Mouse (Mus musculus) left cerebral cortex, postnatal 36 days (tissue): ENCODE data around the gene Usp12. TPM values are rescaled to one million over a fixed set of nuclear protein-coding genes. Genes with fewer than 3 reads are reported as not detected.
"Not testable (repeated sequence)": the region's sequence is repeated elsewhere in the genome, so short reads cannot be mapped to it uniquely, and the experiment has no call there.

Experiments
- DNase-seq, 2 experiments: peaks; one replicate each; pipeline ENCODE4 v3.0.0; 2021 to 2022; ENCODE audit warnings: low spot score in 2 of 2, mixed read lengths in 1 of 2
- intact Hi-C: fragments of 180-260 bp; cut with DNase I; formaldehyde crosslinking; loops from one replicate; pipeline ENCODE4 v1.15.1; 2025
- total RNA-seq, 2 experiments: library from RNA; stranded (reverse); gene quantifications; 2 replicates each; pipeline ENCODE4 v1.2.3; 2021

Gene Usp12
- total RNA-seq, 2 experiments from 2014 or later: 56.2 to 57.8 TPM

DNA sequence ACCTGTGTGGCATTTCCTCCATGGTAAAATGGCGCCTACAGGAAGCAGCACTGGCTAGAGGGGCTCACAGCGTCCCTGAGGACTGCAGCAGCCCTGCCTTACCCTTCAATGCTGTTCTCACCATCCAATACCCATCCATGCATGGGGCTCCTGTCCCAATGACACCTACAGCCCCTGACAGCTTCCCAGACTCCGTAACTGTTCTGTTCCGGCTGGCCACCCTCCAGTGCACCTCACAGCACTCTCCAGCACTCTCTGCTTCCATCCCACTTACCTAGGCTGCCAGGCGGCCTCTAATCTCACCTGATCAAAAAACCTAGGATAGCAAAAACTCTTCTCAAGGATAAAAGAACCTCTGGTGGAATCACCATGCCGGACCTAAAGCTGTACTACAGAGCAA lies 35.6 kb downstream of the Usp12 start:
- DNase-seq: no peak
- intact Hi-C loops: no loop called here

DNA sequence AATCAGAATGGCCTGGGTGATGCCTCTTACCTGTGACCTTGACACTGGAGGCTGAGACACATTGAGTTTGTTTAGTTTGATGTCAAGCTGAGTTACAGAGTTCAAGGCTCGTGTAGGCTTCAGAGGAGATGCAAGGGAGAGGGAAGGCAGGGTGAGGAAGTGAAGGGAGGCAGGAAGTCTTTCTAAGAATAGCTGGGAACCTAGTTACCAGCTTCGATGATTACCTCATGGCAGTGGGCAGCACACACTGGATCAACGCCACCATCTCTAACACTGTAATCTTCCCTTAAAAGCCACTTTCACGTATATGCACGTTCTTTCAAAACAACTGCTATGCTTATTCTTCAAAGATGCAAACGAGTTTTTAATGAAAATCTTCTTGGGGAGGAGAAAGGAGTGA lies 36.9 kb downstream of the Usp12 start:
- no peak for DNase-seq
- intact Hi-C loops: no loop called here

DNA sequence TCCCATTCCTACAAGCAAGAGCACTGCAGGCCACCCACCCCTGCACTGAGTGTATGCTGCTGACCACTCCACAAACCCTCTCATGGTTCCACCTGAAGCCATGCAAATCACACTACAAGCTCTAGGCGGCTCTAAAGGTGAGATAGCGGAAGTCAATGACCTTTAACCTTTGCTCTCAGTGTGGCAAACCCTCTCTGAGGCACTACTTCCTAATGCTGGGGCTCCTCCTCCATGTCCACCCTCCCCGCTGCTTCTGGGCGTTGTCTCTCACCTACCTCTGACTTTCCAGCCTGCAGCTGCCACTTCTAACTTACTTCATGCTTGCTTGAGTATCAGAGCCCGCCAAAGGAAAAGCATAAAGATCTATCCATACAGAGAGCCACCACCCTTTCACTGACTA lies 37.5 kb downstream of the Usp12 start:
- no peak for DNase-seq
- intact Hi-C loops: no loop called here

DNA sequence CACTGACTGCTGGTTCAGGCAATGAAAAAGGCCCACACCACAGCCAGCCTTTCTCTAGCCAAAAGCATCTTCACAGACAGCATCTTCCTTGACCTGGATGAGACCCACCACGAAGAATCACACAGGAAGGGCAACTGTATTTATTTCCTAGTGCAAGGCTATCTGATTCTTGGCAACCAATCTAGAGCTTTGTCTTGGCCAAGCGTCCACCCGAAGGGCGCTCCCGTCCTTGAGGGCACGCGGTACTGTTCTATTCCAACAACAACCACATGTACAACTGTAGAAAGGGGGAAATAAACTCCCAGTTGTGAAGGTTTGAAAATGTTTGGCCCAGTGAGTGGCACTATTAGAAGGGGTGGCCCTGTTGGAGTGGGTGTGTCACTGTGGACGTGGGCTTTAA lies 41.6 kb downstream of the Usp12 start:
- no peak for DNase-seq
- intact Hi-C loops: no loop called here

DNA sequence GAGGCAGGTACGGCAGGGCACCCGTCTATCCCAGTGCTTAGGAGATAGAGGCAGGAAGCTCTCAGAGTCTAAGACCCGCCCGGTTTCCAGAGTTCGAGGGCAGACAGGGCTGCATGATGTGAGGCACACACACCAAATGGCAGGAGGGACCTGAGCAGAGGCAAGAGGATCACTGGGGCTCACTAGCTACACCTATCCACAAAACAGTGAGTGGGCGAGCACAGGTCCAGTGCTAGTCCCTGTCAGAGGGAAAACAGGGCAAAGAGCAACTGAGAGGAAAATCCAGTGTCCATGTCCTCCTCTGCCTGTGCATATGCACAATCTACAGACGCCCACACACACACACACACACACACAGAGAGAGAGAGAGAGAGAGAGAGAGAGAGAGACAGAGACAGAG lies 43.8 kb downstream of the Usp12 start:
- intact Hi-C loops: no loop called here

DNA sequence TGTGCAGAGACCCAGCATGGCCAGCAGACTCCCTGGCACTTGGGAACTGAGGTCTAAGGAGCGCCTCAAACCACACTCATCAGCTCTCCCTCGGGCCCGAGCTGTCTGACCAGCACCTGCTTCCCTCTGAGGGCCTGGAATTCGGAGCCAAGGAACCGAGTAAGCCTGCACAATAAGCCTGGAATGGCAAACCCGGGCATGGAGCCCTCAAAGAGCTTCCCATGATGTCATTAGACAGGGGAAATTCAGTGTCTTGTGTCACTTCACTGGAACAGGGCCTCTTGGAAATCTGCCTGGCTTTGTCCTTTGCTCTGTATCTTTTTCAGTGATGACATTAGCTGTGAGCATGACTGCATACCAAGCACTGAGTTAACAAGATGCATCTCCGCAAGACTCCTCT lies 44.5 kb downstream of the Usp12 start:
- intact Hi-C loops: no loop called here
- no peak for DNase-seq

More for the DNA sequence above, 43.8 kb downstream of the Usp12 start:
- DNase-seq: no peak

DNA sequence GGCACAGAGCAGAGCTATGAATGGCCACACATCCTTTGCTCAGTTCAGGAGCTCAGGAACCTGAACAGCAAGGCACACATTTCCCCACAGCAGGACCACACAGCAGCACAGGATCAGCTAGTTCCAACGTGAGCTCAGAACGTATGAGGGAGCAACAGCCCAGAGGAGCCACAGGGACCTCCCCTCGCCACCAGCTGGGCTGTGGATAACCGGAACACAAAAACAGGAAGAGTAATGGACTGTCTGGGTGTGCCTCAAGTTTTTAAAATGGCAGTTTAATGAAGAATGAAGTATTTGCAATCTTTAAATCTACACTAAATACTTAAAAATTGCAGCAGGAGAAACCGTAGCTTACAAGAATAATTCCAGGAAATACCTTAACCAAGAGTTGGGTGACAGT lies 44.9 kb downstream of the Usp12 start:
- no peak for DNase-seq
- intact Hi-C loops: no loop called here

DNA sequence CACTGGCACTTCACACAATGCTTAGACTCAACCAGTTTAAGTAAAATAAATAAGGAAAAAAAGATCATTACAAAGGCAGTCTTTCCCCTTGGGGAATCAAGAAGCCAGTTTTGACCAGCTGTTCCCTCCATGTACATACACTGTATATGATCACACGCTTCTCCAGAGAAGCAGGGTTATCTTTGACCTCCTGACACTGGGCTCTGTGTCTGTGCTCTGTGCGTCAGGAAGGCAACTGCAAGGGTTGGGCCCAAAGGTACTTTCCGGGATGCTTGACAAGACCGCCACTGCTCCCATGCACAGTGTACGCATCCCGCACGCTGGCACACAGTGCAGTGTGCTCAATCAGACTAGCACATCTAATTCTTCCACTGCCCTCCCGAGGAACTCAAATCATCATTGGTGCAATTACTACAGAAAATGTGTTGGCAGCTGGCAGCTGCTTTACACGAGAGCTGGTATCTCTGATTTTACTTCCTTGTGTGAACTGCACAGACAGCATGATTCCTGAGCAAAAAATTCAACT lies 57.8 kb downstream of the Usp12 start:
- no peak for DNase-seq
- intact Hi-C loops: no loop called here

DNA sequence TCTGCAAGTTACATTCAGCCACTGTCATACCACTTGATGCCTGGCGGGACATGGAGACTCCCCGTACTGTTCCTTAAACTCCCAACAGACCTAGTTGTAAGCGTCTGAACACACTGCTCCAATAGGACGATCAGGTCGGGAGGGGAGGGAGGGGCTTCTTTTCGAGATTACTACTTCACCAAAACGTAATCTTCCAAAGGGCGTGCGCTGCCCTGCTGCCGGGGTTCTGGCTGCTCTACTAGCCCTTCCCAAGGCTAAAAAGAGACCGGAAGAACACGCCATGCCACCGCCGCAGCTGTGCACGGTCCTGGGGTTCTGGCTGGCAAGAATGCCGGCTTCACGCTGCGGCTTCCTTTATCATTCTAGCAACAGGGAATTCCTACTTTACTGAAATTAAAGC lies 58.5 kb downstream of the Usp12 start:
- intact Hi-C loops: no loop called here
- no peak for DNase-seq

DNA sequence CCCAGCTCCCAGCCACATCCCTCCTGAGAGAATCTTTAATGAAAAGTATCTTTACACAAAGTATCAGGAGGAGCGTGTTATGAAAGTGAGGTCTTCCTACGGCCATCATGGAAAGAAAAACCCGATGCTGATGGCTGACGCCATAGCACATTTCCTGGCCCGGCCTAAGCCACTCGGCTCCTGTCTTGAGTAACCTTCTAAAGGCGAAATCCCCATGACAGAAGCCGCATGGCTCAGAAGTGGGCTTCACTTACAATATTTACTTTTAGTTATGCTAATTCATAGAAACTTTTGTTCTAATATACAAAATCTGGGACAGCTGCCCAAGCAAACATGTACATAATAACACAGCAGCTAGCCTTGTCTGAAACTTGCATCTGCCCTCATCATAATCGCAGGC lies 59.8 kb downstream of the Usp12 start:
- DNase-seq, intact Hi-C loops: not testable (repeated sequence)

DNA sequence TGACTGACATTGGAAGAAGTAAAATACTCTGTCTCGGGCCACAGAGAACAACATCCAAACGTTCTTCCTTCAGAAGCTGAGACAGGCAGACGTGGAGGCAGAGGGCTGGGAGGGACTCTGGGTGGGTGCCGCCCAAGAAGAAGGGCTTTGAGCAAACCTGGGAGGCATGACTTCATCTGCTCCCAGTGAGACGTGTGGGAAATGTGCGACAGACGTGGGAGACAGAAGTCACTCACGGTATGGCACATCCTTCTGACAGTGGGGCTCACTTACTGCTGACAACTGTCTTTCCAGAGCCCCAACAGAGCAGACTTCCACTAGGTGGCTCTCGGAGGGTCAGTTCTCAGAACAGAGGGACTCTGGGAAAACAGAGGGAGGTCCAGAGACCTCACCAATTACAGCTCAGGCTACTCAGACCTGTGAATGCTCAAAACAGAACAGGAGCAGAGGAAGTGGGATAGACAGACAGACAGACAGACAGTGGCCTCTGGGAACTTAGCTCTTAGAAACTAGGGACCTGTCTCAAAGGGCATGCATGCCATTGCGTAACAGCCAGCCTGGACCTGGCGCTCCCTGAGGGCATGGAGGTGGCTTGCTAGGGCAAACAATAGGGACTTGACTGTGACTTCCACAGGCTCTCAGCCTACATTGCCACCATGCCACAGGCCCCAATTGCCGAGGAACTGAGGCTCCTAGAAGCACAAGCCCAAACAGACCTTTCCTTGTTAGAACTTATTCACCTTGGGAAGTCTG lies 60.7 kb downstream of the Usp12 start:
- no peak for DNase-seq
- intact Hi-C loops: no loop called here

DNA sequence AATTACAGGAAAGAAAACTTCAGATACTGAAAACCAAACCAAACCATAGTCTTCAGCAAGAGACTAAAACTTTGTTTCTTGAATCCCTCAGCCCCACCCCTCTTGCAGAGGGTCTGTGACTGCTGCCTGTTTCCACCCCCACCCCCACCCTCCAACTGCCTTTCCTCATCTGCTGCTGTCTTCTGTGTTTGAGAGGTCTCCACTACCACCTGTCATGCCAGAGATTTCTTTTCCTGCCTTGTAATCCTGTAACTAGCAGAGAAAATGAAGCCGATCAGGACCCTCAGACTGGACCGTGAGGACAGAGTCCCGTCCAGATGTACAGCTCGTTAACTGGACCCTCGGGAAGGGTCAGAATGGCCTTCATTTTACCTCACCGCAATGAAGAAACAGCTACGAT lies 61.4 kb downstream of the Usp12 start:
- no peak for DNase-seq
- intact Hi-C loops: no loop called here

DNA sequence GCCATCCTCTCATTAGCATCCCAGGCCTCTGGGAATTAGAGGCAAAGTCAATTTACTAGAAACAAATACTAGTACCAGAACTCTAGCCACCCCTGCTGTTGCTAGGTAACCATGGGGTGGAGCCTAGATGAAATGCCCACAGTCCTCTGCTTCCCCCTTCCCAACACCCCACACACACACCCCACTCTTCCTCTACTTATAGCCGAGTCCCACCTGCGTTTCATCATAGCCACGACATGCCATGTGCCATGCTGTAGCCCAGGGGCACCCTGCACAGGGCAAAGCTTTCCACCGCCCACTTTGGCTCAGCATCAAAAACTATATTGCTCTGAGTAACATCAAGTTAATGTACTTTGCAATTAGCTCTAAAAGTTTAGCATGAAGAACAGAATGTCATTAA lies 67.8 kb downstream of the Usp12 start:
- intact Hi-C loops: loop anchor here (5.0 kb wide), 1 partner anchor 65 kb away; no protein-coding TSS in a partner anchor
- DNase-seq: no peak

DNA sequence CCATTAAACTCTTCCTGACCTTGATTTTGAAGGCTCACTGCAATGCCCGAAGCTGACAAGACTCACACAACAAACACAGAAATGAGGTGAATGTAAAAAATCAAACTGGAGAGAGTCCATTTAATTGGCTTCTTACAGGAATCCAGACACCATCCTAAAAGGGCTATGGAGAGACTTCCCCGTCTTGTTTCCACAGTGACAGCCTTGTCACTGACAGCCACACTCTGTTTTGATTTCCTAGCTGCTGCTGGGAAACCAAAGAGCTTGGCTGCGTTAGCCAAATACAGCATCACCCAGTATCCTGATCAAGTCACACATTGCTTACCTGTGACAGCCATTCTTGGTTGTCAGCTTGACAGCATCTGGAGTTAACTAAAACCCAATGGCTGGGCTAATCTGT lies 69.8 kb downstream of the Usp12 start:
- intact Hi-C loops: loop anchor here (5.0 kb wide), 1 partner anchor 67 kb away; no protein-coding TSS in a partner anchor
- no peak for DNase-seq

DNA sequence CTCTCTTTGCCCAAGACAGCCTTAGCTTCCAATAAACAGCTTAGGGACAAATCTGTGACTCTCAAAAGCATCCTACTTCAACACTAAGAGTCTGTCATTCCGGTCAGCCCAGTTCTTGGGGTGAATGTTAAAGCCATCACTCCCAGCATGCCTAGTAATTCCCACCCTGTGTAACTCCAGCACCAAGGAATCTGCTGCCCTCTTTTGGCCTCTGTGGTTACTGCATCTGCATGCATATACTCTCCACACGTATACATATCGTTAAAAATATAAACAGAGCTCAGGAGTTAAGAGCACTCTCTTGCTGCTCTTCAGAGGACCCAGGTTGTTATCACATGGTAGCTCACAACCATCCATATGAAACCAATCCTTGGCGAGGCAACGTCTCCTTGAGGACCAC lies 71.4 kb downstream of the Usp12 start:
- no peak for DNase-seq
- intact Hi-C loops: no loop called here

DNA sequence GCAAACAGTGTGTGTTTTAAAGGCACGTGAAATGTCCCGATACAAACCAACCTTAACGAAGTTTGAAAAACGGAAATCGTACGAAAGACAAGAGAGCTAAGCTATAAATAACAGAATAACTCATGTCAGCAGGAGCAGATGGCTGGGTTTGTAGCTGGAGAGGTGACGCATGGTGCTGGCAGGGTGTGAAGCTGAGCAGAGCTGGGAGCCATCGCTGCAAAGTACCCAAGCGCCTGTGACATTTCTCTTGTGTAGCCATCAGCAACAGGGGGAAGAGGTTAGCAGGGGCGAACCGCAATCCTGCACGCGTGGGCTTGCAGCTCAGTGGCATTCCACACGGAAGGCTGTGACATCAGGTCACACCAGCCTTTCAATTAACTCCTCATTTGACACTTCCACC lies 72.6 kb downstream of the Usp12 start:
- no peak for DNase-seq
- intact Hi-C loops: no loop called here

DNA sequence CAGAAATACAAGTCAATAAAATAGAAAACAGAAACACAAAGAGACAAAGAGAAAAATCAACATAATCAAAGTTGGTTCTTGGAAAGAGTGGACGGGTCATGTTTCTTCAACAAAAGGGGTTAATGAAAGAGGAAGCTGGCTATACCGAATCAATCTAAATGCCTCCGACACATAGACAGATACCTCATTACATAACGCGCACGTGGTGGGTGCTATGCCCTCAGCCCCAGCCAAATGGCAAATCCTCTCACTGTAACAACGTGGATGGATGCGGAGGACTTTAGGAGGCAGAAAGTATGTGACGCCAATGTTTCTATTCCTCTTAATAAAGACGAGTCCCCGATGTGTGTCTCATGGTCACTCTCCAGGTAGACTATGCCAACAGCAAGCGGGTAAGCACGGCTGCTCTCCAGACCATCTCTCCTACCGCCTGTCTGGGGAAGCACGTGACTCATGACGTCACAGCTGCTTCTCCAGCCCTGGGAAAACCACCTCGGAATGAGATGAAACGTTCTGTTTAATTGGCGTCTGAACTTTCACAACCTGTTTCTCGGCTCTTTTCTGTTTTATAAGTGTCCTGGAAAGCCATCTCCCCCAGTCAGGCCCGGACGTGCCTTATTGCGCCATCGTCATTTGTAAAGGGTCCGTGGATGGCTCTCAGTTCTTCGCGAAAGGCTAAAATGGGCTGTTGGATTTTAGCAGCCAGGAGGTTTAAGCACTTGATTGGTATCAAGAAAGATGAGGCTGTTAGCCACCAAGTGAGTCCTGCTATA lies 75.0 kb downstream of the Usp12 start:
- DNase-seq: no peak
- intact Hi-C loops: no loop called here

DNA sequence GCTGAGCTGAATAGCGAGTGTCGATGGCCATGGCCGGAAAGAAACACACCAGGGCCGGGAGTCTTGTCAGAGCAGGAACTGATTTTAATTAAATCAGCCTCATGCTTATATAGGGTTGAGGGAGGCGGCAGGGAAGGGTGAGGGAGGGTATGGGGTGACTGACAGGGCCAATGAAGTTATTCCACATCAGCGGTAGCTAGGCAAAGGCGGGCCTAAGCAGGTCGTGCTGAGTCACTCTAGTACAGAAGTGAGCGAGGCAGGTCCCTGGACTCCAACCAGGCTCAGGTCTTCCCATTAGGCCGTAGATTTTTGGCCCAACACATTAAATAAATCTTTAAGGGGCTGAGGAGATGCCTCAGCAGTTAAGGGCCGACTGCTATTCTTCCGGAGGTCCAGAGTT lies 81.0 kb downstream of the Usp12 start:
- intact Hi-C loops: no loop called here
- no peak for DNase-seq

DNA sequence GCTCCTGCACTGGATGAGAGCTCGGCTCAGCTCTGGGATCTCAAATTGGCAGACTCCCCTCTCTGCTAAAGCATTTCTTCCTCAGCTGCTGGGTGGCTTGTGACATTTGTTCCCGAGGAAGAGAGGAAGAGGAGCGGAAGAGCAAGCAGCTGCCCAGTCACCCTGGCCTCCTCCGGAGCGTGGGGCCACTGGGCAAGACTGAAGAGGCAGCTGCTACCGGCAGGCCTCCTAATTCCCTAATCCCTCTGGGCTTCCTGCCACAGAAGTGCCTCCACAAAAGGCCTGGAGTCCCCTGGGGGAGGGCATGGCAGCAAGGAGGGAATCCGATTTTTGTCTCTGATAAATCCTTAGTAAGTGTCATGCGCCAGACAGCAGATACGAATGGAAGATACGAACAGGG lies 81.7 kb downstream of the Usp12 start:
- no peak for DNase-seq
- intact Hi-C loops: no loop called here

DNA sequence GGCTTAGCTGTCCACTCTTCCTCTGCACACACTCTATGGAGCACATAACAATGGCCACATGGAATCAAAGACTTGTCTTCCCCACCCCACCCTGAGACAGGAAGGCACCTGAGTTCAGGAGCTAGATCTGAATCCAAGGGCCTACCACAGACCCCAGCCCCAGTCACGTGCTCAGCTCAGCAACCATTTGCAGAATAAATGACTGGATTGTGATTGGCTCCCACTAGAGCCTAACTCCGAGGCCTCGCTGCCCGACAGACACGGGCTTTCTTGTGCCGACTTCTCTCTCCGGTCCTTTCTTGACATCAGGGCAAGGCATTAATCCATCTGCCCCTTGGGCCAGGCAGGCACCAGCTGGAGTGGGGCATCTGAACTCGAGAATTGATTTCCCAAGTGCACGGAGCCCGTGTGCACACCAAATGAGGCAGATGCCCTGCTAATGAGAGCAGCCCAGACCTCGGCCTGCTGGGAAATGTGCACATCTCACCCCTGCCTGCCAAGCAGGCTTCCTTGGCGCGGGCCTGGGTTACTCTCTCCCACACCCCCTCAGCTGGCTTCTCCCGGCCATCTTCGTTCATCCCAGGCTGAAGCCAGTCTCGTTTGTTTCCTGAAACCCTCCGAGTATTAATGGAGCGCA lies 82.4 kb downstream of the Usp12 start:
- intact Hi-C loops: no loop called here
- no peak for DNase-seq
